Mouse (Mus musculus): ENCODE results near the gene Mospd2. TPM values are rescaled to one million over a fixed set of nuclear protein-coding genes. Genes with fewer than 3 reads are reported as not detected.

The Mospd2 gene
- 11.6 TPM for total RNA-seq (2023)

DNA sequence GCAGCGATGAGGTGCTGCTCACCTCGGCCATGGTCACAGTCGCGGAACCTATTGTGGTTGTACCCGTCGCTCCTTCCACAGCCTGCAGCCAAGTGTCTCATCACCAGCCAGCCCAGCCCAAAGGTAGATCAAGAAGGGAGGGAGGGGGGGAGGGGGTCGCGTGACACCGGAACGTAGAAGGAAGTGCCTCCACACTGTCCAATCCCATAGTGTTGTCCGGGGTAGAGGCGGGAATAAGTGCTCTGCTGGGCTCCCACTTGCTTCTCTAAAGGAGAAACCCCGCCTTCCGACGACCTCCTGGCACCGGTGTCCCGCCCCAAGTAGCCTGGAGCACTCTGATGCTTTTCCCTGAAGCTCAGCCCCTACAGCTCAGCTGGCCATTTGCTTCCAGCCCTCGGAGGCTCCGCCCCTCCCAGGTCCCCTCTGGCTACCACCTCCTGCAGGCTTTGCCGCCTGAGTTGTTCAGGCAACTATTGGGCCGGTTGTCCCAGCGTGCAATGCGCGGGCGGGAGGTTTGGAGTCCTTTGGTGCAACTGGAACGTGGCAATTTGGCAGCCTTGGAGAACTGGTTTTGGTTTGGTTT, at the start of gene Mospd2, which contains the start of gene Fancb:
Gene Mospd2, minus strand, starts transcription at position 183 of the 583 bp plus-strand sequence.
Gene Fancb, plus strand, starts transcription at position 400 of the 583 bp plus-strand sequence.

DNA sequence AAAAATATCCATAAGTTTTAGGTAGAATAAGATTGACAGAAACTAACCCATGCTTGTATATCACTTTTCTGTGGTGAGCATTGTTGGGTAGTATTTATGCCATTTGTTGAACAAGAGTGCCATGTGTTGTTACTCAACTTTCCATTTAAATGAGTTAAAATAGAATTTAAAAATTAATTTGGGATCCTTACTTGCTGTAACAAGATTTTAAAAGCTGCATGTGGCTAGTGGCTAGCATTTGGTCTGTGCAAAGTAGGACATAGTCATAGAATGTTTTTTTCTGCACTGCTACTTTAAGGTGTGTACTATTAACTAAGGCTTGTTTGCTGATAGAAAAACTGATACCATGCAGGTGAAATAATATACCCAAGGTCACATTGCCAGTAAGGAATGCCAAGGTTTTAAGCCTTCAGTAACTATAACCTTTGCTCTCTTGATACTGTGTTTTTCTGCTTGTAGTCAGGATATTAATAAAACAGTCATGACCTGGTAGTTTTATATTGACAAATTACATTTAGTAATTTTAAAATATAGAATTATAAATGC, 24.7 kb upstream of the Mospd2 start, which contains the start of gene Gm17604:
Gene Gm17604, minus strand, starts transcription at position 51 of the 546 bp plus-strand sequence.

Other genes starting within 250 kb of the Mospd2 start
- gene Fancb, start 217 bp upstream of the Mospd2 start, total RNA-seq (2023) = 2.7 TPM
- not detected for gene Gm17604, start 24.5 kb upstream of the Mospd2 start, total RNA-seq (2023)